Mouse (Mus musculus) liver (tissue): ENCODE measurements around the gene Crtac1.

ENCODE experiments used
- DNase-seq: peaks from one replicate; pipeline ENCODE4 v3.0.0-alpha.2; 2020; ENCODE audit warnings: mixed read lengths

Crtac1 gene

GRCm38 (mm10) chr19:42272003-42272963, 159.3 kb downstream of the Crtac1 start:
- peak; percentile 75 for DNase-seq

GRCm38 (mm10) chr19:42271182-42271581, 160.4 kb downstream of the Crtac1 start:
- DNase-seq = no peak

GRCm38 (mm10) chr19:42270119-42270518, 161.5 kb downstream of the Crtac1 start:
- DNase-seq = no peak

- DNase-seq = peak; percentile 21
These were observed 163.2 kb downstream of the Crtac1 start for GRCm38 (mm10) chr19:42268337-42268736.

- DNase-seq = no peak
These were observed 168.1 kb downstream of the Crtac1 start for GRCm38 (mm10) chr19:42263524-42263923.

GRCm38 (mm10) chr19:42260486-42260885, 171.1 kb downstream of the Crtac1 start:
- DNase-seq = no peak

- DNase-seq = no peak
These were observed 173.0 kb downstream of the Crtac1 start for GRCm38 (mm10) chr19:42258596-42258995.

- no peak for DNase-seq
These were observed 173.6 kb downstream of the Crtac1 start for GRCm38 (mm10) chr19:42258031-42258430.

GRCm38 (mm10) chr19:42257241-42257635, 174.3 kb downstream of the Crtac1 start:
- no peak for DNase-seq

GRCm38 (mm10) chr19:42256611-42257240, 174.9 kb downstream of the Crtac1 start:
- DNase-seq = no peak

- peak; percentile 83 for DNase-seq
These were observed 175.6 kb downstream of the Crtac1 start for GRCm38 (mm10) chr19:42255784-42256610.

- DNase-seq = peak; percentile 25
These were observed 176.2 kb downstream of the Crtac1 start for GRCm38 (mm10) chr19:42255438-42255783.

GRCm38 (mm10) chr19:42249976-42250914, 181.3 kb downstream of the Crtac1 start:
- DNase-seq = no peak

- no peak for DNase-seq
These were observed 184.1 kb downstream of the Crtac1 start, which contains the start of gene Golga7b for GRCm38 (mm10) chr19:42247519-42247918. Golga7b (plus strand) TSS chr19:42247574.

- no peak for DNase-seq
These were observed 185.0 kb downstream of the Crtac1 start for GRCm38 (mm10) chr19:42246626-42247025.

- no peak for DNase-seq
These were observed 188.2 kb downstream of the Crtac1 start for GRCm38 (mm10) chr19:42243401-42243800.

GRCm38 (mm10) chr19:42240881-42241280, 190.7 kb downstream of the Crtac1 start:
- DNase-seq = no peak

- DNase-seq = no peak
These were observed 193.3 kb downstream of the Crtac1 start for GRCm38 (mm10) chr19:42238341-42238715.

GRCm38 (mm10) chr19:42237602-42238340, 193.8 kb downstream of the Crtac1 start:
- DNase-seq = no peak
